11 mouse cellular contexts compared by ENCODE assay signal in genomic region chr16:64845947-64846346, GRCm38 (mm10). TPM values are rescaled to one million over a fixed set of nuclear protein-coding genes. Genes with fewer than 3 reads are reported as not detected.
A peak's percentile ranks its signal among the peaks of the same experiment; 100 is the strongest.
DNase-seq lines count a peak whose midpoint lies in the region; ATAC-seq and TF ChIP-seq lines count a peak whose summit lies in the region.
"Had no signal": no experiment of that assay in that cellular context is flagged by ENCODE, and none has a peak within 500 bp of the region (broad histone marks: within the 10 kb centered on the region; RNA-seq: fewer than 3 reads in every experiment).

No protein-coding gene starts in this region.

- ATAC-seq in hindbrain, embryonic 13.5 days (ENCODE audit: low FRiP score) = no peak

- H3K36me3 ChIP-seq in ES-Bruce4 (ENCODE audit: control insufficient read depth, insufficient read depth, low read length, poor library complexity, severe bottlenecking) = no peaks in the 10 kb centered on the region
- no peaks in the 10 kb centered on the region for H3K36me3 ChIP-seq in thymus, adult 2 months (ENCODE audit: control insufficient read depth, insufficient read depth, low read length)
- H3K36me3 ChIP-seq in hindbrain, embryonic 13.5 days = no peaks in the 10 kb centered on the region

- no peak for TF ChIP-seq EP300 in ES-Bruce4 (IDR thresholded peaks at IDR 0.05; ENCODE audit: insufficient read depth, low read depth, low read length)

- no peak for TF ChIP-seq POLR2A in ES-Bruce4 (IDR thresholded peaks at IDR 0.05; ENCODE audit: insufficient read depth, low read length)
- no peak for TF ChIP-seq POLR2A in thymus, adult 2 months (IDR thresholded peaks at IDR 0.05; ENCODE audit: control insufficient read depth, extremely low read depth, insufficient read depth, low read length, poor library complexity)

- DNase-seq in left cerebral cortex, adult 2 months (ENCODE audit: extremely low spot score in 1 of 2, low spot score in 2 of 2) = no peak
- no peak for DNase-seq in left cerebral cortex, adult 11 months (ENCODE audit: low spot score)
- DNase-seq in induced T-regulatory cell, adult 2 months (ENCODE audit: low read depth) = peak; percentile 73
- DNase-seq in thymus, adult 2 months = peak; percentile 20
- no peak for DNase-seq in left cerebral cortex, postnatal 4 days
- no peak for DNase-seq in heart, adult 11 months
- DNase-seq: heart, postnatal 36 days had no signal

- WGBS in thymus, adult 2 months = 87% methylated on average over 8 of the region's 8 CpGs
- WGBS in hindbrain, embryonic 13.5 days = 88% methylated on average over 8 of the region's 8 CpGs

- no peak overlapping the region for H3K27ac ChIP-seq in left cerebral cortex, adult 2 months
- no peak overlapping the region for H3K27ac ChIP-seq in ES-Bruce4 (ENCODE audit: insufficient read depth, low read length)
- no peak overlapping the region for H3K27ac ChIP-seq in thymus, adult 2 months (ENCODE audit: control insufficient read depth, insufficient read depth, low read length)
- no peak overlapping the region for H3K27ac ChIP-seq in hindbrain, embryonic 13.5 days
- H3K27ac ChIP-seq: liver, embryonic 15.5 days had no signal

- H3K9me3 ChIP-seq in ES-Bruce4 (replicated peaks; ENCODE audit: control insufficient read depth, insufficient read depth, low read length, poor library complexity, severe bottlenecking) = no peaks in the 10 kb centered on the region
- H3K9me3 ChIP-seq in hindbrain, embryonic 13.5 days = no peaks in the 10 kb centered on the region
- H3K9me3 ChIP-seq: liver, embryonic 15.5 days had no signal

- peak; percentile 36 for TF ChIP-seq CTCF in left cerebral cortex, adult 2 months (IDR thresholded peaks at IDR 0.05)
- peak; percentile 50 for TF ChIP-seq CTCF in ES-Bruce4 (IDR thresholded peaks at IDR 0.05; ENCODE audit: low read depth, low read length)
- TF ChIP-seq CTCF in thymus, adult 2 months (IDR thresholded peaks at IDR 0.05; ENCODE audit: borderline replicate concordance, control insufficient read depth, extremely low read depth, insufficient read depth, low read length, poor library complexity) = no peak; the same call in 1 of the 2 replicates

- intact Hi-C loops in left cerebral cortex, adult 2 months (cut with DNase I) = no loop called here
- intact Hi-C loops in left cerebral cortex, postnatal 4 days (cut with DNase I) = no loop called here

- H3K4me1 ChIP-seq in ES-Bruce4 (ENCODE audit: control insufficient read depth, insufficient read depth, low read length) = no peaks in the 10 kb centered on the region
- H3K4me1 ChIP-seq in thymus, adult 2 months (replicated peaks; ENCODE audit: control insufficient read depth, insufficient read depth, low read length) = peaks cover 4% of the 10 kb centered on the region
- peaks cover 7% of the 10 kb centered on the region for H3K4me1 ChIP-seq in hindbrain, embryonic 13.5 days (replicated peaks)

- no peak overlapping the region for H3K9ac ChIP-seq in ES-Bruce4 (ENCODE audit: low read depth, poor library complexity, severe bottlenecking)
- H3K9ac ChIP-seq in hindbrain, embryonic 13.5 days = no peak overlapping the region
- H3K9ac ChIP-seq: liver, embryonic 15.5 days had no signal

- H3K4me3 ChIP-seq in left cerebral cortex, adult 2 months = no peak overlapping the region
- H3K4me3 ChIP-seq in ES-Bruce4 (ENCODE audit: low read depth, low read length) = no peak overlapping the region
- no peak overlapping the region for H3K4me3 ChIP-seq in thymus, adult 2 months (ENCODE audit: control insufficient read depth, insufficient read depth, low read length)
- H3K4me3 ChIP-seq in hindbrain, embryonic 13.5 days = no peak overlapping the region
- H3K4me3 ChIP-seq: liver, embryonic 15.5 days; myocyte had no signal

- no peak overlapping the region for H3K4me2 ChIP-seq in hindbrain, embryonic 13.5 days
- H3K4me2 ChIP-seq: liver, embryonic 15.5 days had no signal

- H3K27me3 ChIP-seq in ES-Bruce4 (ENCODE audit: control insufficient read depth, insufficient read depth, low read length, poor library complexity, severe bottlenecking) = no peaks in the 10 kb centered on the region
- H3K27me3 ChIP-seq in thymus, adult 2 months (ENCODE audit: control insufficient read depth, insufficient read depth, low read length) = no peaks in the 10 kb centered on the region
- no peaks in the 10 kb centered on the region for H3K27me3 ChIP-seq in hindbrain, embryonic 13.5 days
- H3K27me3 ChIP-seq: liver, embryonic 15.5 days had no signal

RNA-seq across cellular contexts. Expression of gene Zfp654, which starts 5.5 kb away (rescaled TPM):
- total RNA-seq in left cerebral cortex, adult 2 months (2021) = 10 to 100 TPM; 16.8 to 17.7 TPM
- 12.0 and 12.1 TPM in 2 replicates for polyA plus RNA-seq in ES-Bruce4 (2011; ENCODE audit: insufficient read depth, insufficient read length, low read depth, missing spikeins)
- polyA plus RNA-seq in thymus, adult 2 months (2012; rRNA removed) = 1.9 and 2.0 TPM in 2 replicates
- 10 to 100 TPM; 13.6 to 15.7 TPM for total RNA-seq in left cerebral cortex, postnatal 4 days (2021)
- polyA plus RNA-seq in hindbrain, embryonic 13.5 days (2015; fragmentation: Nextera tagmentation; extraction: Ambion mirVana) = 6.1 and 6.7 TPM in 2 replicates

RNA-seq across cellular contexts. Expression of gene Cggbp1, which starts 5.8 kb away (rescaled TPM):
- 10 to 100 TPM; 55.6 to 60.0 TPM for total RNA-seq in left cerebral cortex, adult 2 months (2021)
- 60.9 and 72.9 TPM in 2 replicates for polyA plus RNA-seq in ES-Bruce4 (2011; ENCODE audit: insufficient read depth, insufficient read length, low read depth, missing spikeins)
- polyA plus RNA-seq in thymus, adult 2 months (2012; rRNA removed) = 14.9 and 16.2 TPM in 2 replicates
- 10 to 100 TPM; 76.0 to 87.3 TPM for total RNA-seq in left cerebral cortex, postnatal 4 days (2021)
- polyA plus RNA-seq in hindbrain, embryonic 13.5 days (2015; fragmentation: Nextera tagmentation; extraction: Ambion mirVana) = 68.2 and 72.9 TPM in 2 replicates

Comparison
In these comparisons a context has a peak if more than half of its experiments do, and no peak if none do; other contexts are left out.
1. DNase-seq: peak in induced T-regulatory cell, adult 2 months (single experiment) and thymus, adult 2 months (single experiment); none in left cerebral cortex, adult 2 months (0 of 2), left cerebral cortex, adult 11 months (single experiment), left cerebral cortex, postnatal 4 days (single experiment) and heart, adult 11 months (single experiment).